Mouse (Mus musculus): Measurements from ENCODE around the gene Smyd3. TPM values are rescaled to one million over a fixed set of nuclear protein-coding genes. Genes with fewer than 3 reads are reported as not detected.

Gene Smyd3
- total RNA-seq, 2 experiments from 2014 or later = 2.1 to 6.0 TPM

- ATAC-seq (replicated peaks; ENCODE audit: low FRiP score, poor library complexity, severe bottlenecking) = no peak
Observed at GRCm38 (mm10) chr1:178952910-178953309, 564.9 kb downstream of the Smyd3 start.

- no peak for ATAC-seq (replicated peaks; ENCODE audit: low FRiP score, poor library complexity, severe bottlenecking)
Observed at GRCm38 (mm10) chr1:178942251-178942963, 575.4 kb downstream of the Smyd3 start.

- no peak for ATAC-seq (replicated peaks; ENCODE audit: low FRiP score, poor library complexity, severe bottlenecking)
Observed at GRCm38 (mm10) chr1:178940353-178940752, 577.5 kb downstream of the Smyd3 start.

- ATAC-seq (replicated peaks; ENCODE audit: low FRiP score, poor library complexity, severe bottlenecking) = no peak
Observed at GRCm38 (mm10) chr1:178936976-178937375, 580.9 kb downstream of the Smyd3 start.

GRCm38 (mm10) chr1:178936457-178936856 lies 581.4 kb downstream of the Smyd3 start:
- no peak for ATAC-seq (replicated peaks; ENCODE audit: low FRiP score, poor library complexity, severe bottlenecking)

GRCm38 (mm10) chr1:178933953-178934637 lies 583.7 kb downstream of the Smyd3 start:
- no peak for ATAC-seq (replicated peaks; ENCODE audit: low FRiP score, poor library complexity, severe bottlenecking)

- ATAC-seq (replicated peaks; ENCODE audit: low FRiP score, poor library complexity, severe bottlenecking) = no peak
Observed at GRCm38 (mm10) chr1:178929531-178929930, 588.3 kb downstream of the Smyd3 start.

- no peak for ATAC-seq (replicated peaks; ENCODE audit: low FRiP score, poor library complexity, severe bottlenecking)
Observed at GRCm38 (mm10) chr1:178924492-178925183, 593.2 kb downstream of the Smyd3 start.

GRCm38 (mm10) chr1:178917194-178917902 lies 600.5 kb downstream of the Smyd3 start:
- no peak for ATAC-seq (replicated peaks; ENCODE audit: low FRiP score, poor library complexity, severe bottlenecking)

- no peak for ATAC-seq (replicated peaks; ENCODE audit: low FRiP score, poor library complexity, severe bottlenecking)
Observed at GRCm38 (mm10) chr1:178915056-178915455, 602.8 kb downstream of the Smyd3 start.

- no peak for ATAC-seq (replicated peaks; ENCODE audit: low FRiP score, poor library complexity, severe bottlenecking)
Observed at GRCm38 (mm10) chr1:178912936-178913716, 604.7 kb downstream of the Smyd3 start.

- no peak for ATAC-seq (replicated peaks; ENCODE audit: low FRiP score, poor library complexity, severe bottlenecking)
Observed at GRCm38 (mm10) chr1:178910951-178911350, 606.9 kb downstream of the Smyd3 start.

Other genes starting within 250 kb of the Smyd3 start
- 7.1 and 13.6 TPM in 2 replicates for gene Tfb2m, start 28.2 kb upstream of the Smyd3 start, total RNA-seq (2015; ENCODE audit: low replicate concordance)
- 11.7 and 15.6 TPM in 2 replicates for gene Tfb2m, start 28.2 kb upstream of the Smyd3 start, total RNA-seq (2017; ENCODE audit: low replicate concordance)
- 6.9 and 11.7 TPM in 2 replicates for gene Cnst, start 28.3 kb upstream of the Smyd3 start, total RNA-seq (2015; ENCODE audit: low replicate concordance)
- gene Cnst, start 28.3 kb upstream of the Smyd3 start, total RNA-seq (2017; ENCODE audit: low replicate concordance) = 18.7 and 20.4 TPM in 2 replicates
- 9.4 TPM in 1 of 2 replicates, not detected in the other for gene Sccpdh, start 150.2 kb upstream of the Smyd3 start, total RNA-seq (2015; ENCODE audit: low replicate concordance)
- gene Sccpdh, start 150.2 kb upstream of the Smyd3 start, total RNA-seq (2017; ENCODE audit: low replicate concordance) = 1.4 and 7.4 TPM in 2 replicates
- not detected in 2 replicates for gene Kif28, start 227.2 kb upstream of the Smyd3 start, total RNA-seq (2015; ENCODE audit: low replicate concordance)
- not detected in 2 replicates for gene Kif28, start 227.2 kb upstream of the Smyd3 start, total RNA-seq (2017; ENCODE audit: low replicate concordance)